Mouse (Mus musculus): ENCODE data around the gene 1700021F05Rik.

DNA sequence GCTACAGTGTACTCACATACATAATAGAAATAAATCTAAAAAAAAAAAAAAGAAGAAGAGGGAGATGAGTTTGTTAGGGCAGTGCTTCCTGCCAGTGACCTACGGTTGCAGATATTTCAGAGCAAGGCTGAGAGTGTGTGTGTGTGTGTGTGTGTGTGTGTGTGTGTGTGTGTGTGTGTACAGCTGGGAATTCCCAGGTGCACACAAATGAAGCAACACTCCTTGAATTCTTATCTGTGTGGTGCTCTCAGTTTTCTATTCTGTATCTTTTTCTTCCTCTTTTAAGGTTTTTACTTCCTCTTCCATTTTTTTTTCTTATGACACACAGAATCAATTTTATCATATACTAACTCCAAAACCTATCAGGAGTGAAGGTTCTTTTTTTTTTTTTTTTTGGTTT is 36.5 kb downstream of the 1700021F05Rik start:
- TF ChIP-seq POLR2A (IDR thresholded peaks at IDR 0.05; ENCODE audit: low read depth, low read length) (no peak), CTCF (IDR thresholded peaks at IDR 0.05; ENCODE audit: extremely low read depth, insufficient read depth, insufficient read length, insufficient replicate concordance) (no peak)
